9 mouse cellular contexts compared by ENCODE assay signal in genomic region chr19:46509736-46510135, GRCm38 (mm10). TPM values are rescaled to one million over a fixed set of nuclear protein-coding genes. Genes with fewer than 3 reads are reported as not detected.
A peak's percentile ranks its signal among the peaks of the same experiment; 100 is the strongest.
DNase-seq lines count a peak whose midpoint lies in the region; ATAC-seq lines count a peak whose summit lies in the region.
"Had no signal": no experiment of that assay in that cellular context is flagged by ENCODE, and none has a peak within 500 bp of the region (broad histone marks: within the 10 kb centered on the region; RNA-seq: fewer than 3 reads in every experiment).

No protein-coding gene starts in this region.

- H3K9ac ChIP-seq in heart, embryonic 15.5 days: no peak overlapping the region
- 0 out of 2 replicates have a peak overlapping the region, but pooled peaks have one; percentile 22 for H3K9ac ChIP-seq in liver, embryonic 13.5 days
- no peak overlapping the region for H3K9ac ChIP-seq in liver, embryonic 11.5 days (ENCODE audit: low read depth, low read length)
- no peak overlapping the region for H3K9ac ChIP-seq in liver, embryonic 16.5 days (ENCODE audit: low read depth, low read length)

- H3K9me3 ChIP-seq in heart, embryonic 15.5 days (replicated peaks): no peaks in the 10 kb centered on the region
- H3K9me3 ChIP-seq in liver, embryonic 13.5 days (replicated peaks): no peaks in the 10 kb centered on the region
- H3K9me3 ChIP-seq in liver, embryonic 11.5 days (ENCODE audit: control insufficient read depth, low read length): no peaks in the 10 kb centered on the region
- H3K9me3 ChIP-seq in liver, embryonic 16.5 days (replicated peaks; ENCODE audit: control insufficient read depth, low read length): no peaks in the 10 kb centered on the region

- H3K27me3 ChIP-seq in heart, embryonic 15.5 days: no peaks in the 10 kb centered on the region
- H3K27me3 ChIP-seq in liver, embryonic 13.5 days: no peaks in the 10 kb centered on the region
- H3K27me3 ChIP-seq in liver, embryonic 11.5 days (replicated peaks; ENCODE audit: control insufficient read depth, insufficient read depth, low read length): no peaks in the 10 kb centered on the region
- H3K27me3 ChIP-seq in liver, embryonic 16.5 days (ENCODE audit: control insufficient read depth, insufficient read depth, low read depth, low read length): no peaks in the 10 kb centered on the region

- H3K36me3 ChIP-seq in heart, embryonic 15.5 days: peaks cover 49% of the 10 kb centered on the region
- peaks cover 94% of the 10 kb centered on the region for H3K36me3 ChIP-seq in liver, embryonic 13.5 days
- H3K36me3 ChIP-seq in liver, embryonic 11.5 days (ENCODE audit: control insufficient read depth, insufficient read depth, low read length): peaks cover 59% of the 10 kb centered on the region
- peaks cover 26% of the 10 kb centered on the region for H3K36me3 ChIP-seq in liver, embryonic 16.5 days (ENCODE audit: control insufficient read depth, insufficient read depth)

- intact Hi-C loops in heart, postnatal 25 days (cut with DNase I): no loop called here

- no peak for ATAC-seq in heart, embryonic 15.5 days (replicated peaks; ENCODE audit: insufficient number of reproducible peaks, insufficient read depth, low FRiP score, low read depth)
- no peak for ATAC-seq in liver, embryonic 13.5 days (ENCODE audit: low read depth)
- no peak for ATAC-seq in liver, embryonic 11.5 days (replicated peaks; ENCODE audit: low FRiP score)
- ATAC-seq in liver, embryonic 16.5 days (ENCODE audit: low read depth): no peak
- ATAC-seq in erythroblast, adult 5-6 weeks (replicated peaks; ENCODE audit: low FRiP score, poor library complexity, severe bottlenecking): no peak
- ATAC-seq: inflammation-experienced regulatory T-cells, adult 6 months had no signal

- peak; percentile 1 for DNase-seq in adrenal gland, postnatal 25 days
- DNase-seq in adrenal gland, postnatal 36 days: no peak
- DNase-seq in heart, postnatal 25 days (ENCODE audit: low spot score): no peak
- DNase-seq in liver, embryonic 13.5 days: no peak
- DNase-seq in liver, embryonic 11.5 days (ENCODE audit: low spot score): no peak

- no peak overlapping the region for H3K4me2 ChIP-seq in heart, embryonic 15.5 days
- H3K4me2 ChIP-seq in liver, embryonic 13.5 days: no peak overlapping the region
- H3K4me2 ChIP-seq in liver, embryonic 11.5 days: no peak overlapping the region
- no peak overlapping the region for H3K4me2 ChIP-seq in liver, embryonic 16.5 days (ENCODE audit: low read depth, low read length)

- peaks cover 71% of the 10 kb centered on the region for H3K4me1 ChIP-seq in heart, embryonic 15.5 days (replicated peaks)
- peaks cover 71% of the 10 kb centered on the region for H3K4me1 ChIP-seq in liver, embryonic 13.5 days (replicated peaks)
- peaks cover 64% of the 10 kb centered on the region for H3K4me1 ChIP-seq in liver, embryonic 11.5 days (replicated peaks; ENCODE audit: control insufficient read depth, insufficient read depth, low read length)
- peaks cover 61% of the 10 kb centered on the region for H3K4me1 ChIP-seq in liver, embryonic 16.5 days (ENCODE audit: control insufficient read depth, low read depth, low read length)

- H3K4me3 ChIP-seq in heart, embryonic 15.5 days: no peak overlapping the region
- no peak overlapping the region for H3K4me3 ChIP-seq in liver, embryonic 13.5 days (replicated peaks)
- no peak overlapping the region for H3K4me3 ChIP-seq in liver, embryonic 11.5 days (ENCODE audit: low read depth, low read length)
- H3K4me3 ChIP-seq in liver, embryonic 16.5 days (ENCODE audit: low read depth, low read length): no peak overlapping the region

- WGBS in heart, embryonic 15.5 days: 65% methylated on average over 4 of the region's 4 CpGs
- WGBS in liver, embryonic 13.5 days (ENCODE audit: insufficient replicate concordance): 75% methylated on average over 4 of the region's 4 CpGs
- 84% methylated on average over 4 of the region's 4 CpGs for WGBS in liver, embryonic 11.5 days
- WGBS in liver, embryonic 16.5 days (ENCODE audit: insufficient replicate concordance): 67% methylated on average over 4 of the region's 4 CpGs

- H3K27ac ChIP-seq in heart, embryonic 15.5 days: peak overlapping the region; percentile 53
- peak overlapping the region; percentile 3; the same call in 1 of the 2 replicates for H3K27ac ChIP-seq in liver, embryonic 13.5 days
- H3K27ac ChIP-seq in liver, embryonic 11.5 days (ENCODE audit: low read depth, low read length): no peak overlapping the region
- H3K27ac ChIP-seq in liver, embryonic 16.5 days (ENCODE audit: low read length): 0 out of 2 replicates have a peak overlapping the region, but pooled peaks have one; percentile 11

RNA-seq across cellular contexts. Expression of gene Trim8, which starts 8.2 kb away (rescaled TPM):
- 50.9 and 52.6 TPM in 2 replicates for total RNA-seq in adrenal gland, postnatal 25 days (2021)
- 10 to 100 TPM; 47.3 to 53.3 TPM for total RNA-seq in adrenal gland, postnatal 36 days (2021)
- polyA plus RNA-seq in heart, embryonic 15.5 days (2015; fragmentation: Nextera tagmentation; extraction: Ambion mirVana): 15.9 and 19.2 TPM in 2 replicates
- 10 to 100 TPM; 37.3 to 40.6 TPM for total RNA-seq in heart, postnatal 25 days (2021)
- 9.1 and 9.2 TPM in 2 replicates for polyA plus RNA-seq in liver, embryonic 13.5 days (2015; fragmentation: Nextera tagmentation; extraction: Ambion mirVana)
- polyA plus RNA-seq in liver, embryonic 11.5 days (2014; fragmentation: Nextera tagmentation; extraction: Ambion mirVana): 22.9 and 24.1 TPM in 2 replicates
- 7.7 and 10.5 TPM in 2 replicates for polyA plus RNA-seq in liver, embryonic 16.5 days (2015; fragmentation: Nextera tagmentation; extraction: Ambion mirVana)
- total RNA-seq in erythroblast, adult 5-6 weeks (2015; ENCODE audit: low replicate concordance): 5.4 and 6.1 TPM in 2 replicates
- total RNA-seq in erythroblast, adult 5-6 weeks (2017; ENCODE audit: low replicate concordance): 2.0 and 6.4 TPM in 2 replicates
